Mouse (Mus musculus) kidney, adult 2 months (tissue): Measurements from ENCODE around the gene Plxna2. TPM values are rescaled to one million over a fixed set of nuclear protein-coding genes. Genes with fewer than 3 reads are reported as not detected.

Experiments
- DNase-seq: peaks from one replicate; pipeline ENCODE4 v3.0.0; 2021
- H3K27ac ChIP-seq: fragments of 200-500 bp; 2 replicates; pipeline ENCODE4 v1.5.1; 2012; ENCODE audit warnings: low read depth, low read length, control low read depth, inconsistent platforms; ENCODE audit not compliant: insufficient read depth
- H3K27me3 ChIP-seq: fragments of 200-500 bp; replicated peaks from 2 replicates; pipeline ENCODE4 v1.6.1; 2012; ENCODE audit warnings: mild to moderate bottlenecking, moderate library complexity, low read length, inconsistent platforms; ENCODE audit not compliant: control insufficient read depth, insufficient read depth
- H3K36me3 ChIP-seq: fragments of 200-500 bp; 2 replicates; pipeline ENCODE4 v1.6.1; 2012; ENCODE audit warnings: mild to moderate bottlenecking, moderate library complexity, low read length, inconsistent platforms; ENCODE audit not compliant: control insufficient read depth, insufficient read depth
- H3K4me1 ChIP-seq: fragments of 200-500 bp; 2 replicates; pipeline ENCODE4 v1.6.1; 2011; ENCODE audit warnings: low read length; ENCODE audit not compliant: control insufficient read depth, insufficient read depth
- H3K4me3 ChIP-seq: fragments of 200-500 bp; 2 replicates; pipeline ENCODE4 v1.5.1; 2011; ENCODE audit warnings: mild to moderate bottlenecking, low read depth, low read length, control low read depth; ENCODE audit not compliant: insufficient read depth
- CTCF ChIP-seq: fragments of 200-500 bp; conservative IDR thresholded peaks from 2 replicates; pipeline ENCODE4 v1.5.1; 2011; ENCODE audit warnings: low read depth, mild to moderate bottlenecking, control low read depth, low read length, moderate library complexity, mixed read lengths; ENCODE audit not compliant: insufficient read depth, insufficient read length
- POLR2A ChIP-seq: fragments of 200-500 bp; IDR thresholded peaks from one replicate; pipeline ENCODE4 v1.6.1; 2011; ENCODE audit warnings: low read depth, low read length, control low read depth
- WGBS: fragments of 180-500 bp; shearing (Covaris S2); methylation state at CpG from one replicate; pipeline ENCODE4 v1.1.7; 2018; 5-methylcytosine and 5-hydroxymethylcytosine counted together
- polyA plus RNA-seq: library from polyadenylated mRNA; depleted of rRNA; stranded (reverse); fragments of >200 nt; gene quantifications from 2 replicates; pipeline ENCODE4 v1.2.3, GENCODE M21; 2012

The Plxna2 gene
- polyA plus RNA-seq, 1 experiment = 5.1 TPM

DNA sequence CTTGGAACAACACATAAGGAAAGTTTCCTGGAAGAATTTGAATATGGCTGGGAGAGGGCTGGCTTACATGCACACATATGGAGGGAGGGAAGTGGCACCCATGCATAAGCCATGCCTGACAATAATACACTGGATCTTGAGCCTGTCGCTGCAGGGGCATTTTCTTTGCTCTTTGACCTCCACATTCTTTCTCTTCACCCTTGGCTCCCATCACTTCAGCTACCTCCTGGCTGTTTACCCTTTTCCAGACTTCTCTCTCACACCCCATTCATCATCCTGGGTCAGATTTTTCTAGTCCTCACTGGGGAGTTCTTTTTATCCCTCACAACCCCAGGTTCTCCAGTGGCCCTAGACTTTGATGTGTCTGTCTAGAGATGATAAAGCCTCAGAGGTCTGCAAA is 13.6 kb downstream of the Plxna2 start:
- no peaks in the 10 kb centered on the region for H3K27me3 ChIP-seq
- no peak for TF ChIP-seq CTCF
- no peak for TF ChIP-seq POLR2A
- H3K36me3 ChIP-seq = no peaks in the 10 kb centered on the region
- peak; percentile 45 for DNase-seq
- no peak overlapping the region for H3K4me3 ChIP-seq
- H3K4me1 ChIP-seq = peaks cover 24% of the 10 kb centered on the region
- 26% methylated on average over 1 of the region's 1 CpGs for WGBS
- no peak overlapping the region for H3K27ac ChIP-seq

DNA sequence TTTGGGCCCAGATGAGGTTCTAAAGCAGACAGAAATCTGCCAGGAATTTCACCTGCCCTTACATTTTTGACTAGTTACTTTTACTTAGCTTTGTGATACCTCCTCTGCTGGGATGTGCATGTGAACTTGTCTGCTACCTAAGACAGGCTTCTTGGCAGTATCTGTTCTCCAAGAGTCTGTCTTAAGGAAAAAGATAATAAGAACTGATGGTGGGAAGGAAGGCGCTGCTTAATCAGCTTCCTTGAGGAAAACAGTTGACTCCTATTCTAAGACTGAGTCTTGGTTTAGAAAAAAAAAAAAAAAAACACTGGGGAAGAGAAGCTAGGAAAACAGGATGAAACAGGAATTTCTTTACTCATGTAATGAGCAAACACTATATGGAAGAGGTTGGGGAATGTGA is 14.0 kb downstream of the Plxna2 start:
- Histone ChIP-seq H3K4me3 (no peak overlapping the region), H3K27me3 (no peaks in the 10 kb centered on the region), H3K36me3 (no peaks in the 10 kb centered on the region), H3K4me1 (peaks cover 24% of the 10 kb centered on the region), H3K27ac (no peak overlapping the region)
- TF ChIP-seq POLR2A (no peak), CTCF (no peak)
- no peak for DNase-seq
- 89% methylated on average over 1 of the region's 1 CpGs for WGBS

DNA sequence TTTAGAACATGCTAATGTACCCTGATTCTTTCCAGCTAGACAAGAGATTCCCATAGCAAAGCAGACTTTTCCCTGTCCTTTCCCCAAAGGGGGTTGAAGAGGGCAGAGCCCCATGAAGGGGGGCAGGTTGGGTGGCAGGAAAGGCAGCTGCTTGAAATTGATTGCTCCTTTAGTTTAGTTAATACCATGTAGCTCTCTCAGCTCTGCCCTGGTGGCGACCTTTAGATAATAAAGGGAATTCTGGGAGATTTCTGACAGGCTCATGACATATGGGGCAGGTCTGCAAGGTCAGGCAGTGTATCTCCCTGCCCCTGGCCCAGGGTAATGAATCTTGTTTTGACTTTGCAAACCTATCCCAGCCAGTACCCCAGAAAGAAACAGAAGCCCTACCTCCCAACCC is 17.4 kb downstream of the Plxna2 start:
- peaks cover 23% of the 10 kb centered on the region for H3K4me1 ChIP-seq
- H3K27me3 ChIP-seq = no peaks in the 10 kb centered on the region
- DNase-seq = peak; percentile 48
- TF ChIP-seq POLR2A (no peak), CTCF (no peak)
- H3K4me3 ChIP-seq = no peak overlapping the region
- H3K27ac ChIP-seq = peak overlapping the region; percentile 18; the same call in 1 of the 2 replicates
- 36% methylated on average over 1 of the region's 1 CpGs for WGBS
- no peaks in the 10 kb centered on the region for H3K36me3 ChIP-seq

DNA sequence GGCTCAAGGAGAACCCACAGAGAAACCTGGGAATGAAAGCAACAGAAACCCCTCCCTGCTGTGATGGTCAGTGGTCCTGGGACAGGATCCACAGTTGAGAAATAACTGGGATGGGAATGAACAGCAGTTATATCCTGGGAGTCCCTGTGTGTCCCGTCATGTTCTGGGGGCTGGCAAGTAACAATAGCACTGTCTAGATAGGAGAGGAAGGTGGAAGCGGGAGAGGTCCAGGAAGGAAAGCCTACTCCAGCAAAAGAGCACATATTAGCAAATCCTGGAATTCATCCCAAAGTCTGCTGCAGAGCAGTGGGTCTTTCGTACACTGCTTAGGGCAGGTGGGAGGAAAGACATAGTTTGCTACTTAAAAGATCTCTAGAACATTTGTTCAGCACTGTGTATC is 17.9 kb downstream of the Plxna2 start:
- TF ChIP-seq CTCF (no peak), POLR2A (no peak)

DNA sequence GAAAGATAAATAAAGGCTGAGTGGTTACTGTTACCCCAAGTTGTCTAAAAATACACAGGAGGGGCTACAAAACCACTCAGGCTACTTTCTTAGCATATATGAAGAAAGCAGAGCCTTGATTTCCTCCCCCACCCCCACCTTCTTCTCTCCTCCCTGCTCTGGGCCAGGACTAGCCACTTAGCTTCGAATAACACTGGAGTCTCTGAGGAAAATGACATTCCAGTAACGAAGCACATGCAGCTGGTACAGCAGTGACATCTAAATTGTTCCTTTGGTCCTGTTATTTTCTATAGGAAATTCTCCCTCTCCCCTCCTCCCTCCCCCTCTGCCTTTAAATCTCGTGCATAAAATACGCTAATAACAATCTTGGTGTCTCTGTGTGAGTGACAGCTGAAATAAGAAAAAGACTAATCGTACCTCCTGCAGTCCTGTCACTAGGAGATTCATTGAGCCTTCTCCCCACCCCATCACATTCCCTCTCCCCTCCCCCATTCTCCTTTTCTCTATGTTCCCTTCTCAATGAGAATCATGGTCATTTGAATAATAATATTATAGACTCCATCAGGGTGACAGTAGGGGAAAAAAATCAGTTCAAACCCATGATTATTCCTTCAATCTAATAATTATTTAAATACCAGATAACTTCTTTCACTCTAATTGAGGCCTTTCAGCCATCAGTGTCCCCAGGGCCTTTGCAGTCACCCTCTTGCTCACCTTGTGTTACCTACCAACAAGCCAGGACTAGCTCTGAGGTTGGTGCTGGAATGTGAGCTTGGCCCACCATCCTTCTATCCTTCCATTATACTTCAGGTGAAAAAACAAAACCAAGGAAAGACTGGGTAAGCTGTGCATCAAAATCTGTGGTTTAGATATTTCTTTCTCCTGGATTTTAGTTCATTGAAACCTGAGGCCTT is 19.6 kb downstream of the Plxna2 start:
- no peak for DNase-seq
- H3K36me3 ChIP-seq = no peaks in the 10 kb centered on the region
- H3K27me3 ChIP-seq = no peaks in the 10 kb centered on the region
- WGBS = 66% methylated on average over 5 of the region's 5 CpGs
- no peak overlapping the region for H3K27ac ChIP-seq
- H3K4me1 ChIP-seq = peaks cover 23% of the 10 kb centered on the region
- no peak overlapping the region for H3K4me3 ChIP-seq
- TF ChIP-seq POLR2A (no peak), CTCF (no peak)

More for the DNA sequence above, 17.9 kb downstream of the Plxna2 start:
- Histone ChIP-seq H3K27me3 (no peaks in the 10 kb centered on the region), H3K4me3 (no peak overlapping the region), H3K27ac (peak overlapping the region; percentile 18; the same call in 1 of the 2 replicates), H3K4me1 (peaks cover 24% of the 10 kb centered on the region), H3K36me3 (no peaks in the 10 kb centered on the region)
- peak; percentile 47 for DNase-seq
- 67% methylated on average over 3 of the region's 3 CpGs for WGBS

DNA sequence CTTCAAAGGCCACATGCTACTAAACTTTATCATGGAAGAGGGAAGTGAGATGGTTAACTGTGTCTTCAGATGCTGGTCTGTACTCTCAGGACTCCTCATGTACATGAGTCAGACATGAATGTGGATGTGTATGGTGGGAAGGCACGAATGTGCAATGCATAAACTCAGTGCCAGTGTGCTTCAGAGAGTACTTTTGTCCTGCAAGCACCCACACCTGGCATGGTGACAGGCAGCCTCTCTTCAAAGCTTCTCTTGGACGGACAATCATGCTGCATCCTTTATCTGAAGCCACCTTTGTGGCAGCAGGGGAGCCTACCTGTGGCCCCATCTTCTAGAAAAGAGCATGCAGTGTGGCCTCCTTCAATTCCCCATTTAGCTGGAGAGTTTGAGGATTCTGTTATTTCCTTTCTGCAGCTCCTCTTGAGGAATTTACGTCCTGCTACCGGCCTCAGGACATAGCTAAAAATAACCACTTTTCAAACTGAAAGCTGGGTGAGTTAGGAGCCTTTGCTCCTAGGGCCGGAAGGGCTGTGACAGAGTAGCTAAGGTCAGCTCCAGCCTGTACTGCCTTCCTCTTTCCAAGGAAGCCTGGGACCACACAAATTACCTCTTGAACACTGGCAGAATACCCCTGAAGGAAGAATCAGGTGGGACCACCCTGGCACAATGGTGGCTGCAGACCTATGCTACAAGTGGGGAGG is 23.7 kb downstream of the Plxna2 start:
- Histone ChIP-seq H3K27me3 (no peaks in the 10 kb centered on the region), H3K36me3 (no peaks in the 10 kb centered on the region), H3K4me3 (no peak overlapping the region), H3K4me1 (peaks cover 24% of the 10 kb centered on the region), H3K27ac (peak overlapping the region; percentile 90)
- WGBS = 25% methylated on average over 5 of the region's 5 CpGs
- no peak for TF ChIP-seq CTCF
- no peak for TF ChIP-seq POLR2A
- peak; percentile 81 for DNase-seq

DNA sequence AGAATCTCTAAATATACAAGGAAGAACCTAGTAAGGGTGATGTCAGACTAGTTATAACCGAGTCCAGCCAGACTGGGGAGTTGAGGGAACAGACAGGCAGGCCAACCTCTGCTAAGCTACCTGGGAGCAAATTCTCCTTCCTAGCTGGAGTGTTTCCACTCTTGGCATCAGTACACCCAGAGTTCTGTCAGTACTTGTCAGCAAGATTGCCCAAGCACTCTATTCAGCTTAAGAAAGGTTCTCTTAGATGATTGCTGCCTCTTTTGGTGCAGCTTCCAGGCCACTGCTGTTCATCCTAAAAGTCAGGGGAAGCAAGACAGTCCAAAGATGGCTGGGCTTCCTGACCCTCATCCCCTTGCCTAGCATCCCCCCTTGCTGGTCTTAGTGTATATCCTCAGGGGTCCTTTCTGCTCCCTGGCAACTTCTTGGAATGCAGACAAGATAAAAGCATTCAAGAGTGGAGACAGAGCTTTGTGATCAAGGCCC is 24.3 kb downstream of the Plxna2 start:
- peaks cover 24% of the 10 kb centered on the region for H3K4me1 ChIP-seq
- H3K27me3 ChIP-seq = no peaks in the 10 kb centered on the region
- WGBS = 43% methylated on average over 1 of the region's 1 CpGs
- no peaks in the 10 kb centered on the region for H3K36me3 ChIP-seq
- peak overlapping the region; percentile 49 for H3K27ac ChIP-seq
- DNase-seq = no peak
- no peak overlapping the region for H3K4me3 ChIP-seq
- TF ChIP-seq POLR2A = no peak
- TF ChIP-seq CTCF = no peak
